Mouse (Mus musculus) left cerebral cortex, postnatal 25 days (tissue): ENCODE measurements at regions not wholly inside any gene's neighbourhood (a gene's known extent, or its start where the extent isn't known, plus 50 kb on each side); places are given as distances from the start of the nearest gene placed in this dataset.

Experiments
- DNase-seq, 2 experiments: peaks; one replicate each; pipeline ENCODE4 v3.0.0; 2022; ENCODE audit warnings: low spot score in 2 of 2, mixed read lengths in 1 of 2
- intact Hi-C: fragments of 180-260 bp; cut with DNase I; formaldehyde crosslinking; loops from one replicate; pipeline ENCODE4 v1.15.1; 2025

DNA sequence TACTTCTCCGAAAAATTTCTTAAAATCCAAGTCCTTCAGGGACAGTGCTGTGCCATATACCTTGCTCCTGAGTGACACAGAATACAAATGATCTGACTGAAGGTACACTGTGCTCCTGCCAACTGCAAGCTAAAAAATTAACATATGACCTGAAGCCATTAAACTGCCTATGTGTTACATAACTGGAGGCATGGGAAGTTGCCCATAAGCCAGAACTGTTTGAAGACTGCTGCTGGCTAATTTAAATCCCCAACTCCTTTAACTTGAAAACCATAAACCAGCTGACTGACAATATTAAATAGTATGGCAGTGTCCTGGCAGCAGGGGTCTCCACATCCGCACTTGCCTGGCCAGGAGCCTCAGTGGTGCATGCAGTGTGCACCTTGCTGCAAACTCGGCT lies 68.9 kb upstream of the Ak4 start:
- no peak for DNase-seq
- intact Hi-C loops = loop anchor here (10.0 kb wide), 1 partner anchor 295 kb away; the partner anchor contains the start of gene Leprot

- intact Hi-C loops = loop anchor here (10.0 kb wide), 1 partner anchor 645 kb away; no protein-coding TSS in a partner anchor
- DNase-seq = peak; percentile 65 to 79
Measured at GRCm38 (mm10) chr4:101349413-101349812, 69.7 kb upstream of the Ak4 start.

DNA sequence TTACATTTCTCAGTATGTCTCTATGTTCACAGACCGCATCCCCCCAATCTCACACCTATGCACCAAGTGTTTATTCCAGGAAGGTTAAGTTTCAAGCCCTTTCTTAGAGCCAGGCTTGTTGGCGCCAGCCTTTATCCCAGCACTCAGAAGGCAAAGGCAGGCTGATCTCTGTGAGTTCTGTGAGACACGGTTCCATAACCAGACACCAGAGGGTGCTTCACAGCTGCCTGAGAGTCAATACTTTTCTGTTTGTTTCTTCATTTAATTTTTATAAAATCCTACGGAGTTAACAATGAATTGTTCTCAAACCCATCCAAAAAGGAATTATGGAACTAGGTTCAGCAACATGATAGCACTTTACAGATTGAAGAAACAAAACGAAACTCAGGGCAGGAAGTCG lies 71.8 kb upstream of the Ak4 start:
- intact Hi-C loops = loop anchor here (10.0 kb wide), 1 partner anchor 647 kb away; no protein-coding TSS in a partner anchor
- DNase-seq = no peak

DNA sequence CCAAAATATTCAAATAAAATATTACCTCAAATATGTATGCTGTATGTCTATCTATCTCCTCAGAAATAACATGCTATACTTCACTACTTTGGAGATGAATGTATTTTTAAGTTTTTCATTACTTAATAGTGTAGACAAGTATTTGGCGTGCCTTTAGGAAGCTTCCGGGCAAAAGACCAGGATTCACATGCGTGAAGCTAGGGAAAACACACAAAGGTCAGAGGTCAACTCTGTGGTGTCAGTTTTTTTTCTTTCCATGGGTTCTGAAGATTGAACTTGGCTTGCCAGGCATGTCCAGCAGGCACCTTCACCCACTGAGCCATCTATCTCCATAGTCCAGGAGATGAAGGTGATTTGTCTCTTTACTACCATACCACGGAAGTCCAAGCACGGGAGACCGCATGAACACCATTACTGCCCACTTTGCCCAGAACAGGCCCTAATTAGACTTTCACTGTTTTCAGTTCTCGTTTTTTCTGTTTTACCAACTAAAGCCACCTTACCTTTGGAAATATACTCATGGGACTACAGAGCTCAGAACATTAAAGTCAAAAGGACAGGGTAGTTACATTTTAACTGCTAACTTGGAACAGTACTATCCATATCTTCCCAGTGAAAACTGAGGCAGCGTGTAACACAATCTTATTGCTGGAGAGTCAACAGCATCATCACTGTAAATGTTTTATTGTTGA lies 76.9 kb upstream of the Ak4 start:
- intact Hi-C loops = loop anchor here (10.0 kb wide), 1 partner anchor 653 kb away; no protein-coding TSS in a partner anchor
- DNase-seq = no peak

DNA sequence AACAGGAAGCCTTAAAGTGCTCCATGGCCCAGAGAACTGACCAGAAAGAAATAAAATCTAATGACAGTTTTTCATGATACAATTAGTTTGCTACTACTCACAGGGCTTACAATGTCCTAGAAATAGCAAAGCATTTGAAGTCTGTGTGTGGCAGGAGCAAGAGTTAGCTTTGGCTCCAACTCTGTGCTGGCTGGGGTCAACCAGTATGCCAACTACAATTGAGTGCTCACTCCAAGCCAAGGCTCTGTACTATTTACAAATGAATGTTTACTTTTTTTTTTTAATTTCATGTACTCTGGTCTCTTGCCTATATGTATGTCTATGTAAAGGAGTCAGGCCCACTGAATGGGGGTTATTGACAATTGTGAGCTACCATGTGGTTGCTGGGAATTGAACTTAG lies 75.7 kb upstream of the Jak1 start:
- no peak for DNase-seq
- intact Hi-C loops = loop anchor here (10.0 kb wide), 1 partner anchor 654 kb away; no protein-coding TSS in a partner anchor

DNA sequence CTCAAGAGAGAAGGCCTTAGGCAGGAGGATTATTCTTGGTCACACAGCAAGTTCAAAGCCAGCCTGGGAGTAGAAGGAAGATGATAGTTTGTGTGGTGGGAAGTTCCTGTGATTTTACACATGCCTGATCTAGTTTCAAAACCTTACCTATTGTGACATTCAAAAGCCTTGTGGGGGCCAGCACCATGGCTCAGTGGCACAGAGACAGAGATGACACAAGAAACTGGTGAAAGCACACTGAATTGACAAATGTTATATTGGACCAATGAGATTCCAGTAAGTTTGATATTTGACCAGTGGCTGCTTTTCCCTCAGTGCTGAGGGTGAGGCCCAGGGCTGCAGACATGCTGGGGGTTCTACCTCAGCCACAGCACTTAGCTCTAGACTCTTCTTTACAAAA lies 73.1 kb upstream of the Jak1 start:
- DNase-seq = no peak
- intact Hi-C loops = no loop called here

GRCm38 (mm10) chr4:101336811-101337210 lies 71.7 kb upstream of the Jak1 start:
- no peak for DNase-seq

DNA sequence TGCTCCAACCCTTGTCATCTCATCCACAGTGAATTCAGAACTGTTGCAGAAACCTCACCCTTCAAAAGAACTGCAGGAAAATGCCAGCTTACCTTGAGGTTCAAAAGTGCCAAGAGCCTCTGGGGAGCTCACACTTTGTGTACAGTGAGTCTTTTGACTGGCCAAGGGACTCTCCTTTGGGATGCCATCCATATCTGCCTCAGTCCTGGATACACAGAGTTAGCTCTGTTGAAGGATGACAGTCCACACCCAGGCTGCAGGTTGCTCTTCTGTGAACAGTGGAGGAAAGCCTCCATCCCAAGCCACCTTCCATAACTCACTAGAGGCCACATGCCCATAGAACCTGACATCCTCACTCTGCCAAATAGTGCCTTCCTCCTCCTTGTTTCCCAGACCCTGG lies 71.3 kb upstream of the Jak1 start:
- DNase-seq = no peak
- intact Hi-C loops = no loop called here

More at GRCm38 (mm10) chr4:101336811-101337210, 71.7 kb upstream of the Jak1 start:
- intact Hi-C loops = no loop called here

GRCm38 (mm10) chr4:101333868-101334267 lies 68.8 kb upstream of the Jak1 start:
- no peak for DNase-seq
- intact Hi-C loops = no loop called here

- no peak for DNase-seq
- intact Hi-C loops = no loop called here
Measured at GRCm38 (mm10) chr4:101333036-101333435, 68.0 kb upstream of the Jak1 start.

DNA sequence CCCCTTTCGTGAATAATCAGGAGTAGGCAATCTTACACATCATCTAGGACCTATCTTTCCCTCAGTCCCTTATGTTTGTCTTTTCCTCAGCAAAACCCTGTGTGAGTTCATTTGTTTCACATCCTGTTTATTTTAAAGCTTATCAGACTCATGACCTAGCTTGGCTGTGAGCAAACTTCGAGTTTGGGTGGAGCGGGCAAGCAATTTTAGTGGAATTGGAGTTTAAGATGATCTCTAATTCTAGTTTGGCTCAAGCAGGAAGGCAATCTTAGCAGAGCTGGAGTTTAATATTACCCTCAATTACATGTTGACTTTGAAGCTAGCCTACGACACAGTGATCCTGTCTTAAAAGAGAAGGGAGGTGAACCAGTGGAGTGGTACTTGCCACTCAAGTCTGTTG lies 66.1 kb upstream of the Jak1 start:
- no peak for DNase-seq
- intact Hi-C loops = no loop called here

DNA sequence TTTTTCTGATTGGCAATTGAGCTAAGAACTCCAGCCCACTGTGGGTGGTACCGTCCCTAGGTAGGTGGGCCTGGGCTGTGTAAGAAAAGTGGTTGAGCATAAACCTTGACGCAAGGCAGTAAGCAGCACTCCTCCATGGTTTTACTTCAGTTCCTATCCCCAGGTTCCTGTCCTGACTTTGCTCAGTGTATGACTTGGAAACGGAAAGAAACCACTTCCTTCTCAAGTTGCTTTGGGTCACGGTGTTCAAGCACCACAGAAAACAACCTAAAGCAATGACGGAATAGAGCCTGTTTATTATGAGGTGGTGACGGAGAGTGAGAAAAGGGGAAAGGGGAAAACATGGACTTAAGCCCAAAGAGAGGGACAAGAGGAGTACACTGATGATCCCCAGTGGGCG lies 64.0 kb upstream of the Jak1 start:
- DNase-seq = no peak
- intact Hi-C loops = no loop called here

DNA sequence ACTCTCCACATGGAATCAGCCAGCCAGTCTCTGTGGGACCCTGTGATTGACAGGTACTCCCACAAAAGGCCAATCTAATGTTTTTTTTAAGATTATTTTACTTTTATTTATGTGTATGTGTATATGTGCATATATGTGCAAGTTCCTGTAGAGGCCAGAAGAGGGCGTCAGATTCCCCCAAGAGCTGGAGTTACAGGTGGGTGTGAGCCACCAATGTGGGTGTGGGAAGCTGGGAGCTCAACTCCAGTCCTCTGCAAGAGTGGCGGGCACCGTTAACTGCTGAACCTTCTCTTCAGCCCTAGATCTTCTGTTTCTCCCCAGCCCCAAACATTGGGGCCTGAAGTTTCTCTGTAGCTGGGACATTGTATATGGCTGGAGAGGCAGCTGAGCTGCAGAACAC lies 61.0 kb upstream of the Jak1 start:
- intact Hi-C loops = no loop called here
- DNase-seq = no peak

DNA sequence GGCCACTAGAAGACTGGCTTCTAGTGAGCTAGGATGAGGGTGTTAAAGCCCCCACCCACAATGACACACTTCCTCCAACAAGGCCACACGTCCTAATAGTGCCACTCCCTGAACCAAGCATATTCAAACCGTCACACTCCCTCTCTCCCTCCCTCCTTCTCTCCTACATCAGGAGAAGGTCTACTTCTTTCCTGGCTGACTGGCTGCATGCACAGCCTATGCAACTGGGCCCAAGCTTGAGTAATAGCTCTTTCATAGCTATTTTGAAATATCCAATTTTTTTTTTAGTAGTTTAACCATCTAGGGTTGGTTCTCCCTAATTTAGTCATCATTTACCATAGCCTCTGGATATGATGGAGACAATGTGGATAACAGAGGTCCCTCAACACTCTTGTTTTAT lies 56.6 kb upstream of the Jak1 start:
- DNase-seq = no peak
- intact Hi-C loops = loop anchor here (5.0 kb wide), 1 partner anchor 154 kb away; no protein-coding TSS in a partner anchor

GRCm38 (mm10) chr4:101320587-101320986 lies 55.5 kb upstream of the Jak1 start:
- intact Hi-C loops = loop anchor here (5.0 kb wide), 1 partner anchor 153 kb away; no protein-coding TSS in a partner anchor
- DNase-seq = no peak

GRCm38 (mm10) chr4:101319681-101320220 lies 54.7 kb upstream of the Jak1 start:
- no peak for DNase-seq
- intact Hi-C loops = loop anchor here (5.0 kb wide), 1 partner anchor 152 kb away; no protein-coding TSS in a partner anchor

DNA sequence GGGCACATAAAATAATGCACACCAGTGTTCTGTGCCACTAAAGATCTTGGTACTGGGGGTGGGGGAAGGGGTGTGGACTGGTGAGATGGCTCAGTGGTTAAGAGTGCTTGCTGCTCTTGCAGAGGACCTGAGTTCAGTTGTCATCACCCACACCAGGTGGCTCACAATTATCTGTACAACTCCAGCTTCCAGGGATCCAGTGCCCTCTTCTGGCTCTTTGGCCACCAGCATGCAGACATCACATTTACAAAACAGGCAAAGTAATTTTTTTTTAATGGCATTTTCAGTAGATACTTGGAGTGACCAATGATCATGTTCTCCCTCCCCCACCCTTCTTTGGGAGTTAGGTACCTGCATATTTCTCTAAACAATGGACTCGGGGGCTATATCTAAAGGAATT lies 53.8 kb upstream of the Jak1 start:
- intact Hi-C loops = no loop called here
- no peak for DNase-seq

GRCm38 (mm10) chr4:101316061-101316460 lies 51.0 kb upstream of the Jak1 start:
- DNase-seq = no peak
- intact Hi-C loops = no loop called here
